Mouse (Mus musculus) ovary, adult 18-20 months (tissue): ENCODE measurements at regions not wholly inside any gene's neighbourhood (a gene's known extent, or its start where the extent isn't known, plus 50 kb on each side); places are given as distances from the start of the nearest gene placed in this dataset.
"Not testable (repeated sequence)": the region's sequence is repeated elsewhere in the genome, so short reads cannot be mapped to it uniquely, and the experiment has no call there.

Experiments
- DNase-seq: peaks from one replicate; pipeline ENCODE4 v3.0.0; 2022; ENCODE audit warnings: low spot score, mixed read lengths

DNA sequence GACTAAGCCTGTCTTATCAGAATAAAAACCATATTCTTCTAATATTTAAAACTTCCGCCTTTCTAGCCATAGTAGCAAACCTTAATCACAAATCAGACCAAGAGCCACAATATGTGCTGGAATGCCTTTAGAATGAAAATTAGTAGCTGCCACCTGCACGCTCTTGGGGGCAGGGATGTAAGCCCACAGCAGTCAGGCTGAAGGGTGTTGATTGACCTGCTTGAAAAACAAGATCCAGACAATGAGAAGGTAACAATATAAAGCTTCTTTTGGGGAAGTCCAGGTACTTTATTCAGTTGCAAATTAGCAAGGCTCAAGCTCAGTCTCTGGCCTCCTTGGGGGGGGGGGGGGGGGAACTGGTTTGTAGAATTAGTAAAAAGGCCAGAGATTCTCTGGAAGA lies 222.3 kb upstream of the Ell2 start:
- not testable (repeated sequence) for DNase-seq

DNA sequence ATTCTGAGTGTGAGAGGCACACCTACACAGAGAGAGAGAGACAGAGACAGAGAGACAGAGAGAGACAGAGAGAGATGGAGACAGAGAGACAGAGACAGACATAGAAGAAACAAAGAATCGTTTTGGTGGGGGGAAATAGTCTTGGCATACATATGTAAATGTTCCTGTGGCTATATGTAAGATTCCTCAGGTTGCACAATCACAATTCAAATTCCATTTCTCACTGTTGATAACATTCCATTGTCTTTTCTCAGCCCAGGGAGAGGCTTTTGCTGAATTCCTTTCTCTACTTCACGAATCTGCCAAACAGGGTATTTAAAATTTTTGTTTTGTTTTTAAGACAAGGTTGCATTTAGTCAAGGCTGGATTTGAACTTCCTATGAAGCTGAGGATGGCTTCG lies 205.0 kb upstream of the Ell2 start:
- no peak for DNase-seq

DNA sequence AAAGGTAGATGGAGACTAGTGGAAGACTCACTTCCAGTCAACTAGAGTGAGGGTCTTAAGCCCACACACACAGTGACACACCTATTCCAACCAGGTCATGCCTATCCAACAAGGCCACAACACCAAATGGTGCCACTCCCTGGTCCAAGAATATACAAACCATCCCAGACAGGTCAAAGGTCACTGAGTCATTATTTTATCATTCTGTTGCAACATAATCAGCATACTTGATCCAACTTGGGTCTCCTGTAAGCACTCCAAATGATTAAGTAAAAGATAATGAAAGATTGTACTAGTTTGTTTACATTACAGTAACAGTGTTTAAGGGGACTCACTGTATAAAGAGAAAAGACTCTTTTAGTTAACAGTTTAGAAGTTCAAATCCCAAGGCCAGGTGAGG lies 203.2 kb upstream of the Ell2 start:
- DNase-seq: no peak

DNA sequence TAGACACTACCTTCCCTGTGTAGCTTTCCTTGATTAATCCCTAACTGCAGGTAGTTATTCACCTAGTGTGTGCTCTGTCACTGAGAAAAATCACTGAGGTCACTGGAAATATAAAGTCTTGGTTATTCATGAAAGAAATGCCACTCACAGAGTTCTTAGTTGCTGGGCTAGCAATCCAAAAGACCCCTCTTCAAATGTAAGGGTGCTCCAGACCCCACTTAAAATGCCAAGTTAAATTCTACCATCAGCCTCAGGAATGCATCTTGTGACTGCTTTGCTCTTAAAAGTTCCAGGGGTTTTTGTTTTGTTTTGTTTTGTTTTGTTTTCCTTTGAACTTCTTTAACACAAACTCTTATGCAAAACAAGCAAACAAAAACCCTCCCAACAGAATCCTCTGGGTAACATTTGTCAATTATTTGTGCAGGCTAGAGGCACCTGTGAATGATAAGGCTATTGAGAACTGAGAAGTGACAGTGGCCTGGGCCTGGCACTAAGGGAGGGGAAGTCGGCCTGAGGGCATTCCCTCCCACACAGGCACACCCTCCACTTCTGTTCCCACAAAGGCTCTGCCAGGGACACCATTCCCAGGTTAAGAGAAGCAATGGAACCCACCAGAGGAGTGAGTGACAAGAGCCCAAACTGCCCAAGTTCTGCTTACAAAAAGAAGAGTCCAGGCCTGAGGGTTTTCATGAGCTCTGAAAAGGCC lies 192.1 kb upstream of the Ell2 start:
- no peak for DNase-seq

DNA sequence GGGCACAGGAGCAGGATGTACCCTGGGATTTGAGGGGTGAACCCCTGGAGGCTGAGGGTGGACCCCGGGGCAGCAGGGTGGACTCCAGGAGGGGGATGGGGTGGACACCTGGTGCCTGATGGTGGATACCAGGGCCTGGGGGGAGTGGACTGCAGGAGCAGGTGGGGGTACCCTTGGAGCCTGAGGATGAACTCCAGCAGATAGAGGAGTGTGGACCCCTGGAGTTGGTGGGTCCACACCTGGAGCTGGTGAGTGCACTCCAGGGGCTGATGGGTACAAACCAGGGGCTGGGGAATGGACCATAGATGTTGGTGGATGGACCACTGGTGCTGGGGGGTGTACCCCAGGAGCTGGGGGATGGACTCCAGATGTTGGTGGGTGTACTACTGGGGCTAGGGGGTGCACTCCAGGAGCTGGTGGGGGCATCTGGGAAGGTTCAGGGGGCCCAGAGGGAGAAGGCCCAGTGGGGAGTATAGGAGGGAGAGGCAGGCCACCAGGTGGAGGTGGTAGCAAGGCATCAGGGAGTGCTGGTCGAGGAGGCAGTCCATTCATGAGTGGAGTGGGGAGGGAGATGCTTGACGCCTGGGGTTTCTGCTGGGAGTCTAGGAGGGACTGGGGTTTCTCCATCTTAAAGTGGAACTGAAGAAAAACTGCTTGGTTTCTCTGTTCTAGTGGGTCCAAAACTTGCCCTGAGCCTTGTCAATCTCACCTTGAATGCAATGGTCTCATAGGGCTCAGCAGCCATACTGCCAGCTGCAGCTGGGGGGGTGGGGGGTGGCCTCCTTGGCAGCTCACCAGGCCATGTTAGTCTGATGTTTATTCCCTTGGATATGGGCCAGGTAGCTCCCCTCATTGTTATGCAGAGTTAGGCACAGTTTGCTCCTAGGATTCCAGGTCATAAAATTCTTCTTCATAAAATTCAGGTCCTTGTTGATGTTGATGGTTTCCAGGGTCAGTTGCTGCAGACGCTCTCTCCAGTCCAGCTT lies 183.0 kb upstream of the Ell2 start:
- DNase-seq: no peak

DNA sequence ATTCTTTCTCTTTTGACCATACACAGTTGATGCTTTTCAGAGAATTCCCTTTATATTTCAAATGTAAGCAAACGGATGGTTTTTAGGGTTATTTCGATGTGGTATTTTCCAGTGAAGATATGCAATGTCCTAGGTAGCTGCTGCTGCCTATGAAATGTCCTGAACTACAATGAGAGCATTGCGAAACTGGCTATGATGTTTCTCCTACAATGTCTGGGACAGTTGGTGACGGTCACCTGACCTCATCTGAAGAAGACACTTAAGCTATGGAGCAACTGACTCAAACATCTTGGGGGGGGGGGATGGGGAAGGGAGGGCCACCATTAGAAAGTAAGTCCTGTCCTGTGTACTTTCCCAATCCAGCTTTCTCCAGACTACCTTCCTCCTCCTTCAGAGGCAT lies 182.1 kb upstream of the Ell2 start:
- DNase-seq: no peak

DNA sequence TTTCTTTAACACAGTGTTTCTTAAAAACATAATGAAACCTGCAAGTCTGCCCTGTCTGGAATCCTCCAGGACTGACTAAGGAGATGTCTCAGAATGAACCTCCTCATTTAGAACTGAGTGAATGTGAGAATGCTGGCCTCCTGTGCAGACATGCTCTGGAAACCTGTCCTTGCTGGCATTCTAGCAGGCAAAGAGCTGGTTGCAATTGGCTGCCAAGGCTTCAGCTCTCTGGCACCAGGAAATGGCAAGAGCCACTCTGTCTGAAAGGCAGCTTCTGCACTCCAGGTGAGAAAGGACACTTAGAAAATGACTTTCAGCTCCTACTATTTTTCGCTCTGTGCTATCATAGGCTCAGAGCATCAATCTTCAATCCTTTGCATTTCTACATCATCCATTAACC lies 175.0 kb upstream of the Ell2 start:
- DNase-seq: no peak

DNA sequence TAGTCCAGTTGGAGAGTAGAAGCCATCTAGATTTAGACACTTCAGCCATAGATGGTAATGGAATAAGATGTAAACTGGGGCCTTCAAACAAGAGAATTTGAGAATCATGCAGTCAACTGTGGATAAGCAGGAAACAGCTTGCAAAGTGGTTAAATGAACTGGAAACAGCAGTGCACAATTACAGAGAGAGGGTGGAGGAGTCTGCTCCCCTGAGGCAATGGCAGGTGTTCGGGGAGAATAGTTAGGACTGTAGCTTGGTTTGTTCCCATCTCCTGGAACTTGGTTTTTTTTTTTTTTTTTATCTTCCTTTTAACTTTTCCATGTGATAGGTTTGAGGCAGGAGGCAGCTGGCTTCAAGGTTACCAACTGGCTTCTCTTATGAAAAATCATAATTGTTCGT lies 165.1 kb upstream of the Ell2 start:
- DNase-seq: no peak

DNA sequence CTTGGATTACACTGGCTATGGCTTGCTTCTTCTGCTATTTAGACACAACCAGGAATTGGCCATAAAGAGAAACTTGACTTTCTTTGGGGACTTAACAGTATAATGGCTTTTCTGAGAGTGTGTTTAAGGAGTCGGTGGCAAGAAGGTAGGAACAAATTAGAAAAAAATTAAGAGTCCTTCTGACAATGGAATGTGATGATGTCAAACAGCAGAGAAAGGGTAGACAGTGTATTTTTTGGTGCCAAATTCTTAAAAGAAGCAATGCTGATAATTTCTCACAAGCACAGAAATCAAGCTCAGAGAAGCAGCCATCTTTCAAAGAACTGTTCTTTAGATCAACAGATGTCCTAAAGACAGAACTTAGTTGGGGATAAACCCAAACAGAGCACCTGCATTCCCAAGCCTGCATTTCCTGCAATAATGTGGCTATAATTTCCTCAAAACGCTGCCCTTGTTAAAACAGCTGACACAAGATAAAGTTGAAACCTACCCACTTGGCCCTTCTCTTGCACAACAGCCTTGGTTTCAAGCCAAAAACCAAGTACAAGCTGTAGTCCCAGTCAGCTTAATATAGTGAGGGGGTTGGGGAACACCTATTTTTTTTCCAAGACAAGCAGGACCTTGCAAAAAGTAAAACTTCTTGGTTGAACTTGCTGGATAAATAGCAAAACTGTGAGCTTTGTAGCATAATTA lies 164.2 kb upstream of the Ell2 start:
- DNase-seq: peak; percentile 22

DNA sequence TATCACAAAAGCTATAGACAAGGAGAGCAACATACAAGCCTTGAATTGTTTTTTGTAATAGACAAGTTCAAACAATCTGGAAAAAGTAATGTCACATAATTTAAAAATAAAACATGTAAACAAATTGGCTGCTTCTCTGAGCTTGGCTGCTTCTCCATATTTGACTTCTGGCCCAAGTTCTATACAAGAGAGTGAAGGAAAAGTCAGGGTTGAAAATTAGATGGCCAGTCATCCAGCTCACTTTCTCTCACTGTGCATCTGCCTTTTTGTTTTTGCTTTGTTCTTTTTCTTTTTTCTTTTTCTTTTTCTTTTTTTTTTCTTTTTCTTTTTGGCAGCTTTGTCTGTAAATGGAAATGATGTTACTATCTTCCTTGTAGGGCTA lies 163.6 kb upstream of the Ell2 start:
- no peak for DNase-seq

DNA sequence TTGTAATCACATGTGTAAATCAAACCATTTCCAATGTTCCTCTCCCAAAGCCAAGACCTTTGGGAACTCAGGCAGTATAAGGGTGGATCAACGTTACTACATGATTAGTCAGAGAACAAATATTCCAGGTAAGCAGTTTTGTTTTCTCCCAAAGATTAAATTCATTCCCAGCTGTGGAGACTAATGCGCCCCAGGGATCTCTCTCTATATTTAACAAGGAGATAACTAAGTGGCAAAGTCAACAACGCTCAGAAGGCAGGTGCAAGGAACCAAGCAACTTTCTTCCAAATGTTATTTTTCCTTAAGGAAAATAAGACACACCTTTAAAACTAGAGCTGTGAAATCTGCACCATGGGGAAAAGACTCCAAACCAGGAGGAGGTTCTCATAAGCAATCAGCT lies 163.0 kb upstream of the Ell2 start:
- DNase-seq: no peak

DNA sequence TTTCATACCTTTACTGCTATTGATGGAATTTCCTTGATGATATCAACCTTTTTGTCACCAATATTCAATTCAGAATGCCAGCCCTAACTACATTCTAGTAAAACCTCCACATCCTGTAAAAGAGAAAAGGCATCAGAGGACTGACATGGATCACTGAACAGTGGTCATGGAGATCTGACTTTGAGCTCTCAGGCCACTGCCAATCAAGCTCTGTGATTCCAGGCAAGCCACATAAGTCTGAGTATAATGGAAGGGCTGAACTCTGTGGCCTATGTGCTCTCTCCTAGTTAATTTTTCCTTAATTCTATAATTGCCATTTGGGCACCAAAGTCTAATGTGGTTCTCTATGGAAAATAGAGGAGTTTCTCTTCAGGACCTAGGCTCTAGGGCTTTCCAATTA lies 161.8 kb upstream of the Ell2 start:
- no peak for DNase-seq

DNA sequence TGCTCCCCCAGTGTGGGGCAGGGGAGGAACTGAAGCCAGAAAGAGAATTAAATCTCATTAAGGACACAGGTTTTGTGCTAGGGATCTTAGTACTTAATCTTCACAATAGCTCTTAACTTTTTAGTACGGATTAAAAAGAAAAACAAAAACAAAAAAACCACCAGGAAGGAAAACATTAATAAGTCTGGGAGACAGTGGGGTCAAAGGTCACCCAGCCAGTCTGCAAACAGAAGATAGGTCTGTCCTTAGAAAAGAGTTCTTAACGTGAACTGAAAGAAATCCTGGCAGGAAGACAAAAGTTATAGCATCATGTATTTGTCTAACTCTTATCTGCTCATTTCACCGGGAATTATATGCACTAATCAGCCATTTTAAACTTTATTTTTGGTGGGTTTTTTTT lies 158.8 kb upstream of the Ell2 start:
- no peak for DNase-seq

DNA sequence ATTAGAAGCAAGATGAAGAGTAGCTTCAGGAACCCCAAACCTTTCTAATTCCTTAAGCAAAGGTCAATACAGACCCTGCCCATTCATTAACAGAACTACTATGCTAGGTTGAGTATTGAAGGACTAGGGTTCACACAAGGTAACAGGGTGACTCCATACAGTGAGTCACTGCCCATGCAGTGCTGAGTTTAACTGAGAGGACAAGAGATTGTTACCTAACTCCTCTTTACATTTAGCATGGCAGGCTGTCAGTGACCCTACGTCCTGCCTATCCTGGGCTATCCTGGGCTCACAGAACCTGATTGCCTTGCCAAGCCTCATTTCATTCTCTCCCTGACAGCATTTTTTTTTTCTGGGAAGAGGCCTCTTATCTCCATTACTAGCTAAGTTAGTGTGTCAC lies 127.6 kb upstream of the Ell2 start:
- no peak for DNase-seq

DNA sequence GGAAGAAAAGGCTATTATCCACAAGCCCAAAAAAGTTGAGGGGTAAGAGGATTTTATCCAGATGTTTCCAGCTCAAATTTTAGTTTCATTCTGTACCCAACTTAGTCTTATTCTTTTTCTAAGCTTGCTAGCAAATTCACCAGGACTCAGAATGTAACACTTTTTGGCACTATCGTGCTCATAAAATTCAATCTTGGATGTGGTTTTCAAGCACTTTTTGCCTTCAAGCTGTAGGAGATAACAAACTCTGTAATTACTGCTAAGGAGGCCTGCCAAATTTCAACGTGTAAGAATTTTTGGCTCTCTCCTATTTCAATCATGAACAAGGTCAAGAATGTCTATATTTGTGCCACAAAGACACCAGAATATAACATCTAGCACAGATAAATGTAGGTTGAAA lies 115.7 kb upstream of the Ell2 start:
- no peak for DNase-seq

DNA sequence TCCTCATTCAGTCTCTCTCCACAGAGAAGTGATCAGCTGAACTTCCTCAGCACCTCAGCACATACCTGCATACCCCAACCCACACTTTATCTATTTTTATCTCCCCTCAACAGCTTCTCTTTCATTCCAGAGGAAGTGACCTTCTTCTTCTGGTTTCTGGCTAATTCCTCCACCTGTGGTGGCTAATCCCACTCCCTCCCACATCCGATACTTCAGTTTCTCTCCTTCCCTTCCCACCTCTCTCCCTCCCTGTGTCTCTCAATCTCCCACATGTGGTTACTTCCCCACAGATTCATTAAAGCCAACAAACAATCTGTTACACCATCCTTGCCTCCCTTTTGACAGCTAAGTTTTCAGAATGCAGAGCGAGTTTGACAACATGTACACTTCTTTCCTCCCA lies 109.7 kb upstream of the Ell2 start:
- no peak for DNase-seq

DNA sequence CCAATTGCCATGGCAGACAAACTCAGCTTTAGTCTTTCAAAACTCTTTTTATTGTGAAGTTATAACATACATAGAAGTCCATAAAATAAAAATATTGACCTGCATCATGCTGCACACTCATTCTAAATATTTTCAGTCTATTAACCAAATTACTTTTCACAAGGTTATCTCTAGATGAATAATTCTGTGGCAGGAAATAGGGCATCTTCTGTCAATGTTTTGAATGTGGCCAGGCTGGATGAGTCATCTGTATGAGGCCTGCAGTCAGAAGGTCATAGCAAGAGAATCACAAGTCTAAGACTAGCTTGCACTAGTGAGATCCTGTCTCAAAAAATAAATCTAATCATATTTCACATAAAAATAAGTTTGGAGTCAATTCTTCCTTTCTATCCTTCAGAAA lies 108.4 kb upstream of the Ell2 start:
- DNase-seq: no peak

DNA sequence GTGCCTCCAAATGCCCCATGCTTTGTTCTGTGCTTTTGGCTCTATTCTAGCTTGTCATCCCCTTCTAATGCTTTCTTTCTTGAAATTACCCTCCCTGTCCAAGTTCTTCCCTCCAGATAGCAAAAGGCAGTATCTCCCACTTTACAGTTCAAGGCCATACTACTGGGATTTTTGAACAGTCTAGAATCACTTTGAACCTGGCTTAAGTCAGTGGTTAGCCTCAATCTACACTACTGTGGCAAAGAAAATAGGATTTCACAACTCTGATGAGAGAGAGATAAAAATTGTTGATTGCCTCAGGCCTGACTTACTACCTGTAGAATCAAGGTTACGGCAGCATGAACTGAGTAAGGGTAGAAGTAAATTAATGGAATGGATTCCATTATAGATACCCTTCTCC lies 107.9 kb upstream of the Ell2 start:
- DNase-seq: no peak

DNA sequence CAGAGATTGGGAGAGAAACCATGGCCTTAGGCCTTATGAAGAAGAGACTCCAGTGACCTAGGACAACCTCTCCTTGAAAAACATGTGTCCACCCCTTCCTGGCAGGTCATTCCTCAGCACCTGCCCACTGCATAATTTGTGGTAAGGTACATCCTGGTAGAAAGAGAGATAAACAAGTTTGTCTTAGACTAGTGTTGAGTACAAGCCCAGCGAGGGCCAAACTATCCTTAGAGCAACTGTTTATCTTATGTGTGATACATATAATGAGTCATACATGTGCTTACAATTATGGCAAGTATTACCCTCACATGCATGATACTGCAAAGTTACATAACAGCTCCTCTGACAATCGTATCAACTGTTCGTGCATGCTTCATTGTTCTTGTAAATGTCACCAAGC lies 83.3 kb upstream of the Ell2 start:
- no peak for DNase-seq

DNA sequence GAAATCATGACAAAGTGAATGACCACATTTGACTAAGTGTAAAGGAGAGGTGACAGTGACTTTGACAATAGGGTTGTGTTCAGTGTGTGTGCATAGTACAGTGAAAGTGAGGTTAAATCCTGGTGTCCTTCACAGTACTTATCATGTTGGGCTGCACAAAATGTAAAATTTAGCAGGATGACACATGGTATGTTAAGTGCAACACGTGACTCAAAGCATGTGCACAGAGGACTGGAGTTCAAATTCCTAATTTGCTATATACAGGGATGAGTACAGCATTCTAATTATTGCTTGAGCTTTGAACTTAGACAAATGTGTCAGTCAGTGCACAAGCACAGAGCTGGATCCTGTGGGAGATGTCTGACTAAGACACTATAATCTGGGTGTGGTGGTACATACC lies 79.2 kb upstream of the Ell2 start:
- DNase-seq: no peak

DNA sequence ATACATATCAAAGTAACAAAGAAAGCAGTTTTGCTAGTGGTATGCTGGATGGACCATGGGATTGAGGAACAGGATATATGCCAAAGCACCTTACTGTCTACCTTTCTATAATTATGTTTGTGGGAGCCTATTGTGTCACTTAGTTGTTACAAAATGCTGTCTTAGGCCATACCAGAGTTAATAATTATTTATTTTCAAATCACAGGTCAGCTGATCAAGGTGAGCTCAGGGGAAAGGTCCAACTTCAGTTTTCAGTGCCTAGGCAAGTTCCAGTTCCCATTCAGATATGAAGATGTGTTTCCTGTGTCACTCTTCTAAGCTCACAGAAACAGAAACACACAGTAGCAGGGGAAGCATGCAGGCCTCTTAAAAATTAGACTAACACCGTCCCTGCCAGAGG lies 75.5 kb upstream of the Ell2 start:
- no peak for DNase-seq

DNA sequence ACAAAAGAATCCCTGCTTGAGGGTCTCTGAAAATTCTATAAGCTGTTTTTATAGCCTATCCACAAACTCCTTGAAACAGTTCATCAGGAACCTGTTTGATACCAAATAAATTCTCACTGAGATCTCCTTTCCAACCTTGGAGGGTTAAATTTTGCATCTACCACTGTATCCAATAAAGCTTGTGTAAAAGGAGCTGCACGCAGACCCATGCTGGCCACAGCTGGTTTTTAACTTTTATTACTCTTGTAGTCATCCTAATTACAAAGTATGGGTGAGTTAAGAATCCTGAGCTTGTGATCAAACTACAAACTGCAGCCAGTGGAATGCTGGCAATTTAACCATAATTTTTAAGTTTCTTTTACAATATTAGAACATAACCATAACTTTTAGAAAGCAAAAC lies 59.0 kb upstream of the Ell2 start:
- no peak for DNase-seq

DNA sequence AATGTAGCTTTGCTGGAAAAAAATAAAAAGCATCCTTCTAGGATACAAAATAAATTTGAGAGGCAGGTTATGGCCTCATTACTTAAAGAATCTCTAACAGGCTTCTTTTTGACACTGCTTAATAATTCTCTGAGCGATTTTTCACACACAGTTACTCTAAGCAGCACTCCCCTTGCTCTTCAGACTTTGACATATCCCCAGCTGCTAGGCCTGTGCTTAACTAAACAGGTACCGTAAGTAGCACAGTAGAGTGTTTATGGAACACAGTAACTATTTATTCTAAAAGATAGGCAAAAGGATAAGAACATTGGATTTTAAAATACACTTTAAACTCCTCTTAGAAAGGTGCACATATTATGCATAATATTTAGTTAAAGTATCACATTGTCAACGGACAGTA lies 54.6 kb upstream of the Ell2 start:
- DNase-seq: no peak
